In genomic region chr12:73949318-73950058, GRCm38 (mm10) we compare ENCODE assay signal across 10 mouse cellular contexts. TPM values are rescaled to one million over a fixed set of nuclear protein-coding genes. Genes with fewer than 3 reads are reported as not detected.
DNase-seq lines count a peak whose midpoint lies in the region; ATAC-seq and TF ChIP-seq lines count a peak whose summit lies in the region.
"Had no signal": no experiment of that assay in that cellular context is flagged by ENCODE, and none has a peak within 500 bp of the region (broad histone marks: within the 10 kb centered on the region; RNA-seq: fewer than 3 reads in every experiment).

No protein-coding gene starts in this region.

- peaks cover 10% of the 10 kb centered on the region; the same call in 1 of the 2 replicates for H3K27me3 ChIP-seq in embryonic facial prominence, embryonic 12.5 days
- H3K27me3 ChIP-seq in heart, embryonic 11.5 days (ENCODE audit: control insufficient read depth, insufficient read depth, low read length): no peaks in the 10 kb centered on the region
- H3K27me3 ChIP-seq in liver, adult 2 months (ENCODE audit: control insufficient read depth, insufficient read depth, low read length): no peaks in the 10 kb centered on the region
- 0 out of 2 replicates have a peak, but pooled peaks cover 7% of the 10 kb centered on the region for H3K27me3 ChIP-seq in midbrain, embryonic 15.5 days (replicated peaks)
- no peaks in the 10 kb centered on the region for H3K27me3 ChIP-seq in stomach, embryonic 15.5 days (replicated peaks)
- H3K27me3 ChIP-seq: CH12.LX had no signal

- peak; percentile 42 to 68 for DNase-seq in left cerebral cortex, adult 18-20 months (ENCODE audit: low spot score in 2 of 2)
- no peak for DNase-seq in left cerebral cortex, adult 11 months (ENCODE audit: low spot score)
- peak; percentile 32 to 47 for DNase-seq in kidney, adult 8-10 months
- DNase-seq in liver, adult 2 months (ENCODE audit: extremely low read depth, low read depth, low spot score): peak; percentile 26

- TF ChIP-seq CTCF in liver, adult 2 months (IDR thresholded peaks at IDR 0.05; ENCODE audit: low read depth, low read length): no peak

- TF ChIP-seq POLR2A in liver, adult 2 months (IDR thresholded peaks at IDR 0.05; ENCODE audit: extremely low read depth, insufficient read depth, low read length): no peak

- peak overlapping the region; percentile 31 for H3K4me3 ChIP-seq in embryonic facial prominence, embryonic 12.5 days
- H3K4me3 ChIP-seq in heart, embryonic 11.5 days (ENCODE audit: low read depth, low read length): peak overlapping the region; percentile 42
- H3K4me3 ChIP-seq in liver, adult 2 months (ENCODE audit: insufficient read depth, low read depth, low read length): peak overlapping the region; percentile 15; the same call in 1 of the 2 replicates
- peak overlapping the region; percentile 42 for H3K4me3 ChIP-seq in midbrain, embryonic 15.5 days
- H3K4me3 ChIP-seq in stomach, embryonic 15.5 days (replicated peaks): peak overlapping the region; percentile 41

- peak; percentile 77; the same call in 1 of the 2 replicates for ATAC-seq in embryonic facial prominence, embryonic 12.5 days (ENCODE audit: insufficient number of reproducible peaks, insufficient read depth, low FRiP score, low TSS enrichment)
- peak; percentile 77 for ATAC-seq in heart, embryonic 11.5 days (replicated peaks; ENCODE audit: insufficient number of reproducible peaks, low FRiP score, low TSS enrichment)
- ATAC-seq in midbrain, embryonic 15.5 days (replicated peaks): peak; percentile 89
- ATAC-seq in stomach, embryonic 15.5 days (ENCODE audit: insufficient read depth, low FRiP score, low read depth): peak; percentile 86

- H3K4me1 ChIP-seq in embryonic facial prominence, embryonic 12.5 days: peaks cover 6% of the 10 kb centered on the region; the same call in 1 of the 2 replicates
- H3K4me1 ChIP-seq in heart, embryonic 11.5 days (ENCODE audit: control insufficient read depth, insufficient read depth, low read length): peaks cover 8% of the 10 kb centered on the region
- H3K4me1 ChIP-seq in liver, adult 2 months (ENCODE audit: control insufficient read depth, insufficient read depth, low read length): peaks cover 4% of the 10 kb centered on the region; the same call in 1 of the 2 replicates
- peaks cover 13% of the 10 kb centered on the region for H3K4me1 ChIP-seq in midbrain, embryonic 15.5 days
- no peaks in the 10 kb centered on the region for H3K4me1 ChIP-seq in stomach, embryonic 15.5 days

- H3K36me3 ChIP-seq in embryonic facial prominence, embryonic 12.5 days: peaks cover 15% of the 10 kb centered on the region
- H3K36me3 ChIP-seq in heart, embryonic 11.5 days (ENCODE audit: control insufficient read depth, insufficient read depth, low read length): no peaks in the 10 kb centered on the region
- peaks cover 16% of the 10 kb centered on the region for H3K36me3 ChIP-seq in liver, adult 2 months (ENCODE audit: control insufficient read depth, insufficient read depth, low read length)
- peaks cover 9% of the 10 kb centered on the region; the same call in 1 of the 2 replicates for H3K36me3 ChIP-seq in midbrain, embryonic 15.5 days (replicated peaks)
- H3K36me3 ChIP-seq in stomach, embryonic 15.5 days: peaks cover 6% of the 10 kb centered on the region; the same call in 1 of the 2 replicates

- H3K27ac ChIP-seq in embryonic facial prominence, embryonic 12.5 days: no peak overlapping the region
- peak overlapping the region; percentile 57 for H3K27ac ChIP-seq in heart, embryonic 11.5 days (ENCODE audit: low read depth, low read length)
- no peak overlapping the region for H3K27ac ChIP-seq in liver, adult 2 months (replicated peaks; ENCODE audit: insufficient read depth, low read depth, low read length)
- H3K27ac ChIP-seq in midbrain, embryonic 15.5 days: 0 out of 2 replicates have a peak overlapping the region, but pooled peaks have one; percentile 2
- no peak overlapping the region for H3K27ac ChIP-seq in stomach, embryonic 15.5 days

- H3K9ac ChIP-seq in embryonic facial prominence, embryonic 12.5 days: peak overlapping the region; percentile 47
- H3K9ac ChIP-seq in heart, embryonic 11.5 days (ENCODE audit: low read depth, low read length): peak overlapping the region; percentile 70
- H3K9ac ChIP-seq in liver, adult 2 months (ENCODE audit: low read depth, low read length): peak overlapping the region; percentile 38; the same call in 1 of the 2 replicates
- H3K9ac ChIP-seq in midbrain, embryonic 15.5 days: peak overlapping the region; percentile 47
- H3K9ac ChIP-seq in stomach, embryonic 15.5 days: peak overlapping the region; percentile 25; the same call in 1 of the 2 replicates

- no peaks in the 10 kb centered on the region for H3K79me2 ChIP-seq in liver, adult 2 months (ENCODE audit: control insufficient read depth, insufficient read depth, low read length)

- H3K4me2 ChIP-seq in embryonic facial prominence, embryonic 12.5 days (replicated peaks): peak overlapping the region; percentile 61
- H3K4me2 ChIP-seq in heart, embryonic 11.5 days: peak overlapping the region; percentile 75
- H3K4me2 ChIP-seq in midbrain, embryonic 15.5 days: peak overlapping the region; percentile 81
- peak overlapping the region; percentile 78 for H3K4me2 ChIP-seq in stomach, embryonic 15.5 days

- WGBS in embryonic facial prominence, embryonic 12.5 days: 7% methylated on average over 46 of the region's 46 CpGs
- WGBS in heart, embryonic 11.5 days (ENCODE audit: insufficient replicate concordance): 5% methylated on average over 46 of the region's 46 CpGs
- 11% methylated on average over 46 of the region's 46 CpGs for WGBS in liver, adult 2 months
- WGBS in midbrain, embryonic 15.5 days: 6% methylated on average over 46 of the region's 46 CpGs
- WGBS in stomach, embryonic 15.5 days: 11% methylated on average over 46 of the region's 46 CpGs

- no peaks in the 10 kb centered on the region for H3K9me3 ChIP-seq in embryonic facial prominence, embryonic 12.5 days
- no peaks in the 10 kb centered on the region for H3K9me3 ChIP-seq in heart, embryonic 11.5 days (replicated peaks; ENCODE audit: control insufficient read depth, low read length)
- H3K9me3 ChIP-seq in midbrain, embryonic 15.5 days: no peaks in the 10 kb centered on the region
- no peaks in the 10 kb centered on the region for H3K9me3 ChIP-seq in stomach, embryonic 15.5 days

RNA-seq across cellular contexts. Expression of gene Gm49321, which starts 12.0 kb away (rescaled TPM):
- total RNA-seq in left cerebral cortex, adult 18-20 months (2021): 10 to 100 TPM; 16.9 to 20.9 TPM
- polyA plus RNA-seq in embryonic facial prominence, embryonic 12.5 days (2016; fragmentation: Nextera tagmentation; extraction: Ambion mirVana): 11.9 and 16.6 TPM in 2 replicates
- 12.0 and 14.1 TPM in 2 replicates for polyA plus RNA-seq in heart, embryonic 11.5 days (2014; fragmentation: Nextera tagmentation; extraction: Ambion mirVana)
- total RNA-seq in liver, adult 2 months (2014; rRNA removed): not detected in 2 replicates
- polyA plus RNA-seq in liver, adult 2 months (2012; rRNA removed): not detected in 2 replicates
- 24.2 and 26.1 TPM in 2 replicates for polyA plus RNA-seq in midbrain, embryonic 15.5 days (2015; fragmentation: Nextera tagmentation; extraction: Ambion mirVana)
- 11.0 and 11.2 TPM in 2 replicates for polyA plus RNA-seq in stomach, embryonic 15.5 days (2015; fragmentation: Nextera tagmentation; extraction: Ambion mirVana)
- total RNA-seq: CH12.LX had no signal
- polyA plus RNA-seq: large intestine, adult 2 months had no signal

RNA-seq across cellular contexts. Expression of gene Snapc1, which starts 14.8 kb away (rescaled TPM):
- 10 to 100 TPM; 48.1 to 52.5 TPM for total RNA-seq in left cerebral cortex, adult 18-20 months (2021)
- polyA plus RNA-seq in embryonic facial prominence, embryonic 12.5 days (2016; fragmentation: Nextera tagmentation; extraction: Ambion mirVana): 23.6 and 25.2 TPM in 2 replicates
- 17.8 and 21.2 TPM in 2 replicates for polyA plus RNA-seq in heart, embryonic 11.5 days (2014; fragmentation: Nextera tagmentation; extraction: Ambion mirVana)
- total RNA-seq in liver, adult 2 months (2014; rRNA removed): 3.0 and 4.4 TPM in 2 replicates
- polyA plus RNA-seq in liver, adult 2 months (2012; rRNA removed): 5.4 and 6.0 TPM in 2 replicates
- polyA plus RNA-seq in midbrain, embryonic 15.5 days (2015; fragmentation: Nextera tagmentation; extraction: Ambion mirVana): 37.0 and 39.3 TPM in 2 replicates
- 16.5 and 16.7 TPM in 2 replicates for polyA plus RNA-seq in stomach, embryonic 15.5 days (2015; fragmentation: Nextera tagmentation; extraction: Ambion mirVana)

RNA-seq across cellular contexts. Expression of gene Syt16, which starts 48.0 kb away (rescaled TPM):
- total RNA-seq in left cerebral cortex, adult 18-20 months (2021): 10 to 100 TPM; 73.5 to 79.2 TPM
- polyA plus RNA-seq in embryonic facial prominence, embryonic 12.5 days (2016; fragmentation: Nextera tagmentation; extraction: Ambion mirVana): 7.7 and 9.6 TPM in 2 replicates
- 0.49 and 0.52 TPM in 2 replicates for polyA plus RNA-seq in heart, embryonic 11.5 days (2014; fragmentation: Nextera tagmentation; extraction: Ambion mirVana)
- 0.07 TPM in 1 of 2 replicates, not detected in the other for total RNA-seq in liver, adult 2 months (2014; rRNA removed)
- polyA plus RNA-seq in liver, adult 2 months (2012; rRNA removed): not detected in 2 replicates
- 85.4 and 91.2 TPM in 2 replicates for polyA plus RNA-seq in midbrain, embryonic 15.5 days (2015; fragmentation: Nextera tagmentation; extraction: Ambion mirVana)
- 2.1 and 2.4 TPM in 2 replicates for polyA plus RNA-seq in stomach, embryonic 15.5 days (2015; fragmentation: Nextera tagmentation; extraction: Ambion mirVana)

RNA-seq across cellular contexts. Expression of gene Hif1a, which starts 48.3 kb away (rescaled TPM):
- 10 to 100 TPM; 50.5 to 51.9 TPM for total RNA-seq in left cerebral cortex, adult 18-20 months (2021)
- polyA plus RNA-seq in embryonic facial prominence, embryonic 12.5 days (2016; fragmentation: Nextera tagmentation; extraction: Ambion mirVana): 119 and 121 TPM in 2 replicates
- 182 and 206 TPM in 2 replicates for polyA plus RNA-seq in heart, embryonic 11.5 days (2014; fragmentation: Nextera tagmentation; extraction: Ambion mirVana)
- total RNA-seq in liver, adult 2 months (2014; rRNA removed): 32.5 and 37.4 TPM in 2 replicates
- 5.7 and 9.7 TPM in 2 replicates for polyA plus RNA-seq in liver, adult 2 months (2012; rRNA removed)
- 78.3 and 79.0 TPM in 2 replicates for polyA plus RNA-seq in midbrain, embryonic 15.5 days (2015; fragmentation: Nextera tagmentation; extraction: Ambion mirVana)
- polyA plus RNA-seq in stomach, embryonic 15.5 days (2015; fragmentation: Nextera tagmentation; extraction: Ambion mirVana): 65.3 and 67.4 TPM in 2 replicates

Comparison
In these comparisons a context has a peak if more than half of its experiments do, and no peak if none do; other contexts are left out.
1. H3K27ac ChIP-seq: peak in heart, embryonic 11.5 days (single experiment) and midbrain, embryonic 15.5 days (single experiment); none in embryonic facial prominence, embryonic 12.5 days (single experiment), liver, adult 2 months (single experiment) and stomach, embryonic 15.5 days (single experiment).
2. RNA of gene Gm49321, which starts 12.0 kb away (polyA plus RNA-seq): 24.2 to 26.1 TPM in midbrain, embryonic 15.5 days, 11.9 to 16.6 TPM in embryonic facial prominence, embryonic 12.5 days, 12.0 to 14.1 TPM in heart, embryonic 11.5 days and 11.0 to 11.2 TPM in stomach, embryonic 15.5 days; not detected in liver, adult 2 months; every median in the first group is over 10 times any median in the second.
3. Peak in every context shown above with its lines, with median percentiles within 50 percentile points of each other: ATAC-seq, H3K4me2 ChIP-seq, H3K4me3 ChIP-seq and H3K9ac ChIP-seq.